Mouse (Mus musculus) liver, adult 2 months (tissue): ENCODE results near the gene Gramd1b. TPM values are rescaled to one million over a fixed set of nuclear protein-coding genes. Genes with fewer than 3 reads are reported as not detected.

ENCODE experiments used
- DNase-seq: peaks from one replicate; pipeline ENCODE4 v3.0.0-alpha.2; 2011; ENCODE audit warnings: low read depth, low spot score; ENCODE audit errors: extremely low read depth
- H3K27ac ChIP-seq: fragments of 200-500 bp; replicated peaks from 2 replicates; pipeline ENCODE4 v1.5.1; 2012; ENCODE audit warnings: low read depth, mild to moderate bottlenecking, control low read depth, inconsistent platforms, low read length; ENCODE audit not compliant: insufficient read depth
- H3K27me3 ChIP-seq: fragments of 200-500 bp; 2 replicates; pipeline ENCODE4 v1.6.1; 2012; ENCODE audit warnings: mild to moderate bottlenecking, moderate library complexity, low read length, inconsistent platforms; ENCODE audit not compliant: control insufficient read depth, insufficient read depth
- H3K36me3 ChIP-seq: fragments of 200-500 bp; 2 replicates; pipeline ENCODE4 v1.6.1; 2012; ENCODE audit warnings: low read length, inconsistent platforms; ENCODE audit not compliant: control insufficient read depth, insufficient read depth
- H3K4me1 ChIP-seq: fragments of 200-500 bp; 2 replicates; pipeline ENCODE4 v1.6.1; 2011; ENCODE audit warnings: low read length; ENCODE audit not compliant: control insufficient read depth, insufficient read depth
- H3K4me3 ChIP-seq: fragments of 200-500 bp; 2 replicates; pipeline ENCODE4 v1.5.1; 2011; ENCODE audit warnings: low read depth, mild to moderate bottlenecking, control low read depth, low read length, moderate library complexity; ENCODE audit not compliant: insufficient read depth
- H3K79me2 ChIP-seq: fragments of 200-500 bp; 2 replicates; pipeline ENCODE4 v1.6.1; 2012; ENCODE audit warnings: inconsistent platforms, mild to moderate bottlenecking, low read length, moderate library complexity; ENCODE audit not compliant: control insufficient read depth, insufficient read depth
- H3K9ac ChIP-seq: fragments of 200-500 bp; 2 replicates; pipeline ENCODE4 v1.6.1; 2012; ENCODE audit warnings: low read depth, mild to moderate bottlenecking, control low read depth, inconsistent platforms, low read length
- CTCF ChIP-seq: fragments of 200-500 bp; IDR thresholded peaks from 2 replicates; pipeline ENCODE4 v1.5.1; 2011; ENCODE audit warnings: low read depth, low read length, control low read depth
- POLR2A ChIP-seq: fragments of 200-500 bp; IDR thresholded peaks from 2 replicates; pipeline ENCODE4 v1.6.1; 2011; ENCODE audit warnings: low read length, control low read depth; ENCODE audit not compliant: insufficient read depth; ENCODE audit errors: extremely low read depth
- WGBS: fragments of 180-500 bp; shearing (Covaris S2); methylation state at CpG from one replicate; pipeline ENCODE4 v1.1.7; 2018; 5-methylcytosine and 5-hydroxymethylcytosine counted together
- polyA plus RNA-seq: library from polyadenylated mRNA; depleted of rRNA; stranded (reverse); fragments of >200 nt; gene quantifications from 2 replicates; pipeline ENCODE4 v1.2.3, GENCODE M21; 2012
- total RNA-seq: library from RNA; depleted of rRNA; stranded (reverse); fragments of >200 nt; gene quantifications from 2 replicates; pipeline ENCODE4 v1.2.3, GENCODE M21; 2014

The Gramd1b gene
- total and polyA plus RNA-seq, 2 experiments = 1.2 to 2.0 TPM

GRCm38 (mm10) chr9:40399359-40399932 is 131.7 kb downstream of the Gramd1b start:
- no peaks in the 10 kb centered on the region for H3K27me3 ChIP-seq
- no peaks in the 10 kb centered on the region for H3K36me3 ChIP-seq
- no peaks in the 10 kb centered on the region for H3K79me2 ChIP-seq
- TF ChIP-seq POLR2A = no peak
- no peak for TF ChIP-seq CTCF
- no peak overlapping the region for H3K9ac ChIP-seq
- H3K4me3 ChIP-seq = no peak overlapping the region
- no peak for DNase-seq
- 86% methylated on average over 6 of the region's 6 CpGs for WGBS
- H3K4me1 ChIP-seq = no peaks in the 10 kb centered on the region
- no peak overlapping the region for H3K27ac ChIP-seq

- 84% methylated on average over 7 of the region's 7 CpGs for WGBS
- no peak for DNase-seq
- Histone ChIP-seq H3K36me3 (no peaks in the 10 kb centered on the region), H3K27ac (no peak overlapping the region), H3K27me3 (no peaks in the 10 kb centered on the region), H3K4me1 (no peaks in the 10 kb centered on the region), H3K9ac (no peak overlapping the region), H3K4me3 (no peak overlapping the region), H3K79me2 (no peaks in the 10 kb centered on the region)
- TF ChIP-seq CTCF (no peak), POLR2A (no peak)
Observed at GRCm38 (mm10) chr9:40397471-40398245, 133.5 kb downstream of the Gramd1b start.

- H3K9ac ChIP-seq = no peak overlapping the region
- no peaks in the 10 kb centered on the region for H3K4me1 ChIP-seq
- DNase-seq = peak; percentile 22
- no peak overlapping the region for H3K4me3 ChIP-seq
- H3K79me2 ChIP-seq = no peaks in the 10 kb centered on the region
- TF ChIP-seq CTCF (no peak), POLR2A (no peak)
- no peaks in the 10 kb centered on the region for H3K36me3 ChIP-seq
- H3K27ac ChIP-seq = no peak overlapping the region
- 44% methylated on average over 2 of the region's 2 CpGs for WGBS
- H3K27me3 ChIP-seq = no peaks in the 10 kb centered on the region
Observed at GRCm38 (mm10) chr9:40397036-40397435, 134.1 kb downstream of the Gramd1b start.

GRCm38 (mm10) chr9:40396171-40396570 is 135.0 kb downstream of the Gramd1b start:
- 58% methylated on average over 2 of the region's 2 CpGs for WGBS
- DNase-seq = peak; percentile 16
- TF ChIP-seq POLR2A = no peak
- no peak for TF ChIP-seq CTCF

GRCm38 (mm10) chr9:40391852-40392695 is 139.1 kb downstream of the Gramd1b start:
- no peak overlapping the region for H3K9ac ChIP-seq
- TF ChIP-seq POLR2A (no peak), CTCF (no peak)
- H3K79me2 ChIP-seq = no peaks in the 10 kb centered on the region
- no peak overlapping the region for H3K4me3 ChIP-seq
- no peaks in the 10 kb centered on the region for H3K4me1 ChIP-seq
- H3K27ac ChIP-seq = no peak overlapping the region
- H3K27me3 ChIP-seq = no peaks in the 10 kb centered on the region
- H3K36me3 ChIP-seq = no peaks in the 10 kb centered on the region
- WGBS = 69% methylated on average over 20 of the region's 20 CpGs
- DNase-seq = no peak

More at GRCm38 (mm10) chr9:40396171-40396570, 135.0 kb downstream of the Gramd1b start:
- H3K9ac ChIP-seq = no peak overlapping the region
- no peak overlapping the region for H3K4me3 ChIP-seq
- H3K36me3 ChIP-seq = no peaks in the 10 kb centered on the region
- H3K4me1 ChIP-seq = no peaks in the 10 kb centered on the region
- H3K79me2 ChIP-seq = no peaks in the 10 kb centered on the region
- H3K27me3 ChIP-seq = no peaks in the 10 kb centered on the region
- H3K27ac ChIP-seq = no peak overlapping the region
